Mouse (Mus musculus): ENCODE data around the gene Slc2a6. TPM values are rescaled to one million over a fixed set of nuclear protein-coding genes. Genes with fewer than 3 reads are reported as not detected.

The Slc2a6 gene
- polyA plus RNA-seq, 1 experiment, result 1.8 TPM

DNA sequence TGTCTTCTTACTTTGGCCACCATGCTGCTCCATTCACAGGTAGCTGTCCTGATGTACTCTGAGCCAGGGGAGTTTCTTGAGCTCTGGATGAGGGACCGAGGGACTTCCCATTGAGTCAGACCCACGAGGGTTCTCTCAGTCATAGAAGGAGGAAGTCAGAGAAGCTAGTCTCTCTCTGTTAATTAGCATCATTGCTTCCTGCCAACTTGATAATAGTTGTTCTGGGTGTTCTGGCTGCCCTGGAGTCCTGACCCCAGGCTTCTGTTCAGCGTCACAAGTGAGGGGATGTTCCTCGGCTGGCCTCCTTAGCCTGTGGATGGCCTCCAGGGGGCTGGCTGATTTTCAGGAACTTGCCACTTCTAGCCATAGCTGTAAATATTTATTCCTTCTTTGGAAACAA is 53.8 kb downstream of the Slc2a6 start:
- H3K27ac ChIP-seq (ENCODE audit: insufficient read depth, low read depth, low read length), result no peak overlapping the region
- H3K36me3 ChIP-seq (ENCODE audit: control insufficient read depth, insufficient read depth, low read length), result no peaks in the 10 kb centered on the region
- peak; percentile 14 for DNase-seq
- no peaks in the 10 kb centered on the region for H3K27me3 ChIP-seq (replicated peaks; ENCODE audit: control insufficient read depth, insufficient read depth, low read length)
- WGBS, result 36% methylated on average over 4 of the region's 4 CpGs
- no peak overlapping the region for H3K4me3 ChIP-seq (ENCODE audit: insufficient read depth, low read depth, low read length)
- TF ChIP-seq CTCF (conservative IDR thresholded peaks at IDR 0.05; ENCODE audit: insufficient read depth, insufficient read length, low read depth, low read length) (no peak), POLR2A (IDR thresholded peaks at IDR 0.05; ENCODE audit: low read depth, low read length) (no peak)
- H3K4me1 ChIP-seq (ENCODE audit: control insufficient read depth, insufficient read depth, low read length), result no peaks in the 10 kb centered on the region

DNA sequence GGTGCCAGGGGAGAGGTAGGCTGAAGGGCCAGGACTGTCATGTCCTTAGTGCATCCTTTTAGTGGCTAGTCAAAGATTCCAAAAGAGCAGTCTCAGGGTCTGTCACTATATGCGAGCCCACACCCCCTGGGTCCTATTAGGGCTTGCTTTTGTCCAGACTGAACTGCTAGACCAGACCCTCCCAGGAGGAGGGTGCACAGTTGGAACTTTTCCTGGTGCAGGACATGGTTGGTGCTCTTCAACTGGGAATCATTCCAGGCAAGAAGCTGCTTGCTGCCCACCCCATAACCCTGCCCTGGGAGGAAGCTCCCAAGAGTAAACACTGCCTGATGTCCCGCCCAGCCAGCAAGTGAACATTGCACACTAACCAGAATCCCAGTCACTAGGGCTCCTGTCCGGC is 54.7 kb downstream of the Slc2a6 start, which contains the start of gene Adamts13:
Gene Adamts13, plus strand, starts transcription at position 301 of the 400 bp plus-strand sequence.
- 76% methylated on average over 3 of the region's 3 CpGs for WGBS
- DNase-seq, result no peak
- Histone ChIP-seq H3K4me3 (ENCODE audit: insufficient read depth, low read depth, low read length) (no peak within 1 kb of the TSS), H3K27me3 (replicated peaks; ENCODE audit: control insufficient read depth, insufficient read depth, low read length) (no peaks in the 10 kb centered on the region), H3K36me3 (ENCODE audit: control insufficient read depth, insufficient read depth, low read length) (no peaks in the 10 kb centered on the region), H3K4me1 (ENCODE audit: control insufficient read depth, insufficient read depth, low read length) (no peaks in the 10 kb centered on the region), H3K27ac (ENCODE audit: insufficient read depth, low read depth, low read length) (no peak within 1 kb of the TSS)
- TF ChIP-seq POLR2A (IDR thresholded peaks at IDR 0.05; ENCODE audit: low read depth, low read length), result no peak
- no peak for TF ChIP-seq CTCF (conservative IDR thresholded peaks at IDR 0.05; ENCODE audit: insufficient read depth, insufficient read length, low read depth, low read length)

Other genes starting within 250 kb of the Slc2a6 start
- not detected in 2 replicates for gene Abo, start 163.0 kb downstream of the Slc2a6 start, polyA plus RNA-seq (2012; rRNA removed)
- 6.4 and 7.0 TPM in 2 replicates for gene Surf6, start 125.1 kb downstream of the Slc2a6 start, polyA plus RNA-seq (2012; rRNA removed)
- 39.5 and 42.6 TPM in 2 replicates for gene Med22, start 117.3 kb downstream of the Slc2a6 start, polyA plus RNA-seq (2012; rRNA removed)
- 805 and 948 TPM in 2 replicates for gene Rpl7a, start 117.2 kb downstream of the Slc2a6 start, polyA plus RNA-seq (2012; rRNA removed)
- gene Surf2, start 111.6 kb downstream of the Slc2a6 start, polyA plus RNA-seq (2012; rRNA removed), result 30.0 and 31.4 TPM in 2 replicates
- gene Surf1, start 111.5 kb downstream of the Slc2a6 start, polyA plus RNA-seq (2012; rRNA removed), result 61.0 and 85.2 TPM in 2 replicates
- 198 and 270 TPM in 2 replicates for gene Surf4, start 94.1 kb downstream of the Slc2a6 start, polyA plus RNA-seq (2012; rRNA removed)
- 0.16 TPM in 2 replicates for gene Stkld1, start 94.0 kb downstream of the Slc2a6 start, polyA plus RNA-seq (2012; rRNA removed)
- gene Rexo4, start 63.6 kb downstream of the Slc2a6 start, polyA plus RNA-seq (2012; rRNA removed), result 16.0 and 19.2 TPM in 2 replicates
- gene Adamts13, start 54.6 kb downstream of the Slc2a6 start, polyA plus RNA-seq (2012; rRNA removed), result 0.77 and 0.94 TPM in 2 replicates
- 70.2 and 72.7 TPM in 2 replicates for gene Cacfd1, start 18.1 kb downstream of the Slc2a6 start, polyA plus RNA-seq (2012; rRNA removed)
- gene Mymk, start 44.2 kb upstream of the Slc2a6 start, polyA plus RNA-seq (2012; rRNA removed), result 0.09 and 0.16 TPM in 2 replicates
- gene Adamtsl2, start 51.4 kb upstream of the Slc2a6 start, polyA plus RNA-seq (2012; rRNA removed), result 21.7 and 25.7 TPM in 2 replicates
- 0.38 and 0.42 TPM in 2 replicates for gene Fam163b, start 114.5 kb upstream of the Slc2a6 start, polyA plus RNA-seq (2012; rRNA removed)
- 3.1 and 10.1 TPM in 2 replicates for gene Dbh, start 137.2 kb upstream of the Slc2a6 start, polyA plus RNA-seq (2012; rRNA removed)
- 232 and 278 TPM in 2 replicates for gene Sardh, start 220.3 kb upstream of the Slc2a6 start, polyA plus RNA-seq (2012; rRNA removed)